Mouse (Mus musculus) heart, embryonic 15.5 days (tissue): Measurements from ENCODE around the gene Egr4. TPM values are rescaled to one million over a fixed set of nuclear protein-coding genes. Genes with fewer than 3 reads are reported as not detected.
A peak's percentile ranks its signal among the peaks of the same experiment; 100 is the strongest.

Experiments used
- ATAC-seq: fragments of 200-750 bp; cut with Nextera tagmentation; replicated peaks from 2 replicates; pipeline ENCODE4 v1.8.0; 2017; ENCODE audit warnings: low read depth, moderate TSS enrichment; ENCODE audit not compliant: insufficient number of reproducible peaks, insufficient read depth, low FRiP score
- H3K27ac ChIP-seq: fragments of 300-500 bp; sonication (generic); 2 replicates; pipeline ENCODE4 v1.5.1; 2015; ENCODE audit warnings: mild to moderate bottlenecking, inconsistent platforms
- H3K27me3 ChIP-seq: fragments of 300-500 bp; sonication (generic); 2 replicates; pipeline ENCODE4 v1.6.1; 2015; ENCODE audit warnings: inconsistent platforms
- H3K36me3 ChIP-seq: fragments of 300-500 bp; sonication (generic); 2 replicates; pipeline ENCODE4 v1.6.1; 2015; ENCODE audit warnings: mild to moderate bottlenecking, inconsistent platforms
- H3K4me1 ChIP-seq: fragments of 300-500 bp; sonication (generic); replicated peaks from 2 replicates; pipeline ENCODE4 v1.6.1; 2015; ENCODE audit warnings: inconsistent platforms
- H3K4me2 ChIP-seq: fragments of 300-500 bp; sonication (generic); 2 replicates; pipeline ENCODE4 v1.6.1; 2015; ENCODE audit warnings: inconsistent platforms, mild to moderate bottlenecking, moderate library complexity
- H3K4me3 ChIP-seq: fragments of 300-500 bp; sonication (generic); 2 replicates; pipeline ENCODE4 v1.5.1; 2015; ENCODE audit warnings: mild to moderate bottlenecking, inconsistent platforms
- H3K9ac ChIP-seq: fragments of 300-500 bp; sonication (generic); 2 replicates; pipeline ENCODE4 v1.6.1; 2015; ENCODE audit warnings: mild to moderate bottlenecking, inconsistent platforms
- H3K9me3 ChIP-seq: fragments of 300-500 bp; sonication (generic); replicated peaks from 2 replicates; pipeline ENCODE4 v1.6.1; 2016; ENCODE audit warnings: inconsistent platforms
- WGBS: fragments of 180-500 bp; shearing (Covaris S2); methylation state at CpG from one replicate; pipeline ENCODE4 v1.1.7; 2015; ENCODE audit warnings: mixed read lengths; 5-methylcytosine and 5-hydroxymethylcytosine counted together
- polyA plus RNA-seq: library from polyadenylated mRNA; unstranded; fragments of >200 nt; fragmentation: Nextera tagmentation; extraction: Ambion mirVana; gene quantifications from 2 replicates; pipeline ENCODE4 v1.2.1, GENCODE M21; 2015

Gene Egr4
- polyA plus RNA-seq, 1 experiment from 2014 or later = not detected

- H3K36me3 ChIP-seq = no peaks in the 10 kb centered on the region
- peaks cover 91% of the 10 kb centered on the region for H3K27me3 ChIP-seq
- ATAC-seq = no peak
- WGBS = under 1% methylated on average over 88 of the region's 88 CpGs
- H3K4me1 ChIP-seq = peaks cover 30% of the 10 kb centered on the region
- no peak overlapping the region for H3K9ac ChIP-seq
- no peaks in the 10 kb centered on the region for H3K9me3 ChIP-seq
- H3K4me3 ChIP-seq = peak overlapping the region; percentile 50
- H3K4me2 ChIP-seq = peak overlapping the region; percentile 54
- no peak overlapping the region for H3K27ac ChIP-seq
Measured at GRCm38 (mm10) chr6:85511286-85512055, 1.9 kb downstream of the Egr4 start.

- Histone ChIP-seq H3K9ac (no peak overlapping the region), H3K27me3 (peaks cover 89% of the 10 kb centered on the region), H3K9me3 (no peaks in the 10 kb centered on the region), H3K4me3 (no peak overlapping the region), H3K4me2 (no peak overlapping the region), H3K27ac (no peak overlapping the region), H3K4me1 (peaks cover 30% of the 10 kb centered on the region), H3K36me3 (no peaks in the 10 kb centered on the region)
- 3% methylated on average over 6 of the region's 6 CpGs for WGBS
- no peak for ATAC-seq
Measured at GRCm38 (mm10) chr6:85510476-85510875, 2.9 kb downstream of the Egr4 start.

- Histone ChIP-seq H3K27me3 (peaks cover 89% of the 10 kb centered on the region), H3K27ac (no peak overlapping the region), H3K4me2 (no peak overlapping the region), H3K4me3 (no peak overlapping the region), H3K9ac (no peak overlapping the region), H3K9me3 (no peaks in the 10 kb centered on the region), H3K4me1 (peaks cover 26% of the 10 kb centered on the region), H3K36me3 (no peaks in the 10 kb centered on the region)
- 47% methylated on average over 5 of the region's 5 CpGs for WGBS
- ATAC-seq = no peak
Measured at GRCm38 (mm10) chr6:85508602-85509001, 4.8 kb downstream of the Egr4 start.

GRCm38 (mm10) chr6:85504908-85505307 lies 8.5 kb downstream of the Egr4 start:
- H3K27me3 ChIP-seq = peaks cover 87% of the 10 kb centered on the region
- WGBS = 72% methylated on average over 2 of the region's 2 CpGs
- no peak overlapping the region for H3K27ac ChIP-seq

GRCm38 (mm10) chr6:85502911-85503250 lies 10.5 kb downstream of the Egr4 start, which contains the start of gene Fbxo41:
Gene Fbxo41, minus strand, starts transcription at chr6:85502994.
- ATAC-seq = peak; percentile 50; the same call in 1 of the 2 replicates
- H3K9me3 ChIP-seq = no peaks in the 10 kb centered on the region
- 1% methylated on average over 21 of the region's 22 CpGs for WGBS
- H3K27me3 ChIP-seq = peaks cover 78% of the 10 kb centered on the region
- peak within 1 kb of the TSS; percentile 63 for H3K4me3 ChIP-seq
- H3K36me3 ChIP-seq = no peaks in the 10 kb centered on the region
- peak within 1 kb of the TSS; percentile 35; the same call in 1 of the 2 replicates for H3K9ac ChIP-seq
- peaks cover 10% of the 10 kb centered on the region for H3K4me1 ChIP-seq
- no peak within 1 kb of the TSS for H3K27ac ChIP-seq
- H3K4me2 ChIP-seq = peak within 1 kb of the TSS; percentile 92

More at GRCm38 (mm10) chr6:85504908-85505307, 8.5 kb downstream of the Egr4 start:
- no peaks in the 10 kb centered on the region for H3K9me3 ChIP-seq
- ATAC-seq = no peak
- H3K4me1 ChIP-seq = peaks cover 10% of the 10 kb centered on the region
- H3K4me3 ChIP-seq = no peak overlapping the region
- H3K36me3 ChIP-seq = no peaks in the 10 kb centered on the region
- H3K4me2 ChIP-seq = no peak overlapping the region
- no peak overlapping the region for H3K9ac ChIP-seq

- 1% methylated on average over 34 of the region's 37 CpGs for WGBS
- ATAC-seq = peak; percentile 55; the same call in 1 of the 2 replicates
- peak overlapping the region; percentile 63 for H3K4me3 ChIP-seq
- no peaks in the 10 kb centered on the region for H3K36me3 ChIP-seq
- peak overlapping the region; percentile 92 for H3K4me2 ChIP-seq
- peak overlapping the region; percentile 35; the same call in 1 of the 2 replicates for H3K9ac ChIP-seq
- H3K9me3 ChIP-seq = no peaks in the 10 kb centered on the region
- peaks cover 10% of the 10 kb centered on the region for H3K4me1 ChIP-seq
- peaks cover 76% of the 10 kb centered on the region for H3K27me3 ChIP-seq
- no peak overlapping the region for H3K27ac ChIP-seq
Measured at GRCm38 (mm10) chr6:85502103-85502910, 11.1 kb downstream of the Egr4 start.

GRCm38 (mm10) chr6:85501571-85502102 lies 11.8 kb downstream of the Egr4 start:
- peaks cover 10% of the 10 kb centered on the region for H3K4me1 ChIP-seq
- no peak overlapping the region for H3K9ac ChIP-seq
- ATAC-seq = no peak
- H3K4me2 ChIP-seq = no peak overlapping the region
- no peaks in the 10 kb centered on the region for H3K36me3 ChIP-seq
- no peak overlapping the region for H3K27ac ChIP-seq
- H3K4me3 ChIP-seq = peak overlapping the region; percentile 63; the same call in 1 of the 2 replicates
- H3K27me3 ChIP-seq = peaks cover 70% of the 10 kb centered on the region
- H3K9me3 ChIP-seq = no peaks in the 10 kb centered on the region
- 15% methylated on average over 6 of the region's 6 CpGs for WGBS

- Histone ChIP-seq H3K27me3 (peaks cover 68% of the 10 kb centered on the region), H3K4me1 (peaks cover 10% of the 10 kb centered on the region), H3K4me2 (no peak overlapping the region)
Measured at GRCm38 (mm10) chr6:85500416-85500815, 13.0 kb downstream of the Egr4 start.

GRCm38 (mm10) chr6:85498147-85498546 lies 15.2 kb downstream of the Egr4 start:
- Histone ChIP-seq H3K27me3 (peaks cover 45% of the 10 kb centered on the region), H3K4me2 (no peak overlapping the region), H3K27ac (no peak overlapping the region), H3K9me3 (no peaks in the 10 kb centered on the region), H3K4me3 (no peak overlapping the region), H3K4me1 (peaks cover 10% of the 10 kb centered on the region), H3K9ac (no peak overlapping the region), H3K36me3 (no peaks in the 10 kb centered on the region)
- ATAC-seq = no peak
- 58% methylated on average over 9 of the region's 9 CpGs for WGBS

More at GRCm38 (mm10) chr6:85500416-85500815, 13.0 kb downstream of the Egr4 start:
- Histone ChIP-seq H3K4me3 (no peak overlapping the region), H3K36me3 (no peaks in the 10 kb centered on the region), H3K9ac (no peak overlapping the region), H3K27ac (no peak overlapping the region), H3K9me3 (no peaks in the 10 kb centered on the region)
- ATAC-seq = no peak
- WGBS = 48% methylated on average over 1 of the region's 1 CpGs

GRCm38 (mm10) chr6:85496976-85497375 lies 16.4 kb downstream of the Egr4 start:
- no peaks in the 10 kb centered on the region; the same call in 1 of the 2 replicates for H3K4me1 ChIP-seq
- H3K4me2 ChIP-seq = no peak overlapping the region
- no peak for ATAC-seq
- peaks cover 33% of the 10 kb centered on the region for H3K27me3 ChIP-seq
- no peaks in the 10 kb centered on the region for H3K36me3 ChIP-seq
- H3K27ac ChIP-seq = no peak overlapping the region
- no peak overlapping the region for H3K4me3 ChIP-seq
- no peaks in the 10 kb centered on the region for H3K9me3 ChIP-seq
- H3K9ac ChIP-seq = no peak overlapping the region

- Histone ChIP-seq H3K27ac (no peak overlapping the region), H3K4me2 (no peak overlapping the region), H3K27me3 (peaks cover 19% of the 10 kb centered on the region), H3K4me1 (no peaks in the 10 kb centered on the region), H3K9me3 (no peaks in the 10 kb centered on the region), H3K36me3 (no peaks in the 10 kb centered on the region), H3K4me3 (no peak overlapping the region), H3K9ac (no peak overlapping the region)
- ATAC-seq = no peak
- WGBS = 80% methylated on average over 3 of the region's 3 CpGs
Measured at GRCm38 (mm10) chr6:85491606-85492005, 21.8 kb downstream of the Egr4 start.
